Mouse (Mus musculus) lung, postnatal 10 days (tissue): Measurements from ENCODE around the gene Cep41.

Experiments
- DNase-seq: peaks from one replicate; pipeline ENCODE4 v3.0.0; 2021

The Cep41 gene

DNA sequence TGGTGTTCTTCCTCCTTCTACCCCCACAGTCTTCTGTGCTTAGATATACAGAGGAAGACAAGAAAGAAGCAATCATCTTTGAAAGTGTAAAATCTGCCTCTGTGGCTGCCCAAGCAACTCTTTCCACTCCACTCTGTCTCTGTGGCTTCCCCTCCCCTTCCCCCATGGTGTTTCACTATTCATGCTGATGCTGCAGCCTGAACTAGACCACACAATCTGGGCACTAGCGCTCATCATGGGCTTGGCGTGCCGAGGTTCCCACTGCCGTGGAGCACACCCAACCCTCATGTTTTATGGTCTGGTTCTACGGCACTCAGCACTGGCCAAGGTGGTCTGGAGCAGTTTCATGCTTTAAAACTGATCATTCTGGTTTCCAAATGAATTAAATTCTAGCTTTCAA, 21.9 kb downstream of the Cep41 start:
- DNase-seq = no peak

GRCm38 (mm10) chr6:30667585-30667984, 26.0 kb downstream of the Cep41 start:
- no peak for DNase-seq

DNA sequence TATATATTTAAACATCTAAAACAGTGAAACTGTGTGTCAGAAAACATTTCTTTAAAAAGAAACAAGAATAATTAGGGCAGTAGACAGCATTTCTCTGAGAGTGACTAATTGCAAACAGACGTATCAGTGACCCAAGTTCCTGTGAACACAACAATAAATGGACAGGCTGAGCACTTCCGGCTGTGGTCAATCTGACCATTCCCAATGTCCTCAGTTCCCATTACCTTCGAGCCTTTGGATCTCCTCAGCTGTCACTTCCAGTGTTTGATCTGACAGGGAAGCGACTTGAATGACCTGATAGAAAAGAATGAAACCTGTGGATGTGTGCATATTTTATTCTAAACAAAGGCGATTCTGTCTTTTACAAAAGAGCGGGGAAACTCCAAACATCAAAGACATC, 27.5 kb downstream of the Cep41 start:
- DNase-seq = no peak

DNA sequence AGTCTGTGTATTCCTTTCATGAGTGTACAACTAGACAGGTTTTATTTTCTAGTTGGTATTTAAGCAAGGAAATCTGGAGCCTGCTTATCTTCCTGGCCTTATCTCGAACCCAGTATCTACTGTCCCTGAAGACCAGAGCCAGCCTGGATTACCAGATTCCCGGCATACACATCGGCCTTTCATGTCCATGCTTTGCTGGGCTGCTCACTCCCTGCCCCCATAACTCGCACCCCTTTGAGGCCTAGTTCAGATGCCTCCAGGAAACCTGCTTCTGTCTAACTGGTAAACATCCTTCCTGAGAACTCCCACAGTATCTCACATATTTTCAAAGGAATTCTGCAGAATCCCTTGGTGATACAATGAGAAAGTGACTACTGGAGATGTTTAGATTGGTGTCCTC, 28.3 kb downstream of the Cep41 start:
- no peak for DNase-seq

- no peak for DNase-seq
Measured at GRCm38 (mm10) chr6:30664776-30665175, 28.8 kb downstream of the Cep41 start.

GRCm38 (mm10) chr6:30658619-30659018, 34.9 kb downstream of the Cep41 start:
- no peak for DNase-seq

DNA sequence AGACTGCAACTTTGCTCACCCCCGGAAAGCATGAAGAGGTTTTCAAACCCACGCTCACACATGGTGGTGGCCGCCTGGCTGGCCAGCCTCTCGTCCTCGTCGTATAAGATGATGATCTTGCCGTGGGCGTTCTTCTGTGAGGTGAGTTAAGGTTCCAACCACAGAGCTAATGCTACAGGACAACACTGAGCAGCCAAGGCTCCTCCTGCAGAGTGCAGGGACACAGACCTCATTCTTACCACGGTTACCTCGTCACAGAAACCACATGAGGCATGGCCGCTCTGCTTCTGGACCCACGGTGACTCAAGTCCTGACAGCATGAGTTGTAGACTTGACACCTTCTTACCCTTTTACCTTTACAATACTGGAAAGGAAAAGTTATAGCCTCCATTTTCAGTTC, 36.3 kb downstream of the Cep41 start:
- no peak for DNase-seq

- DNase-seq = no peak
Measured at GRCm38 (mm10) chr6:30654932-30655331, 38.6 kb downstream of the Cep41 start.

GRCm38 (mm10) chr6:30654402-30654859, 39.1 kb downstream of the Cep41 start:
- no peak for DNase-seq

DNA sequence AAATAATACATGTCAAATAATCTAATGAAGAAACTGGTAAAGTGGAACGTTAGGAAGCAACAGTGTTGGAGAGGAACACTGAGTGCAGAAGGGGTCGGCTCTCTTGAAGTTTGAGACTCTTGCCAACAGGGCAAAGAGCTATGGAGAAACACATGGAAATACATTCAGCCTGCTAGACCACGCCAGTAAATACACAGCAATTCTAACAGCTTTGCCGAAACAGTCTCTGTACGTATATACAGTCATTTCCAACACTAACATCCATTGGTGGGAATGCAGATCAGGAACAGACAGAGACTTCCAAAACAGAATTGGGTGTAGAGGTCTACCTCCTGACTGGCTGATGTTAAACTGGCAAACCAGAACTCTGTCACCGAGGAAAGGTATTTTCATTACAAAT, 40.0 kb downstream of the Cep41 start:
- no peak for DNase-seq

- no peak for DNase-seq
Measured at GRCm38 (mm10) chr6:30652425-30653188, 40.9 kb downstream of the Cep41 start.

DNA sequence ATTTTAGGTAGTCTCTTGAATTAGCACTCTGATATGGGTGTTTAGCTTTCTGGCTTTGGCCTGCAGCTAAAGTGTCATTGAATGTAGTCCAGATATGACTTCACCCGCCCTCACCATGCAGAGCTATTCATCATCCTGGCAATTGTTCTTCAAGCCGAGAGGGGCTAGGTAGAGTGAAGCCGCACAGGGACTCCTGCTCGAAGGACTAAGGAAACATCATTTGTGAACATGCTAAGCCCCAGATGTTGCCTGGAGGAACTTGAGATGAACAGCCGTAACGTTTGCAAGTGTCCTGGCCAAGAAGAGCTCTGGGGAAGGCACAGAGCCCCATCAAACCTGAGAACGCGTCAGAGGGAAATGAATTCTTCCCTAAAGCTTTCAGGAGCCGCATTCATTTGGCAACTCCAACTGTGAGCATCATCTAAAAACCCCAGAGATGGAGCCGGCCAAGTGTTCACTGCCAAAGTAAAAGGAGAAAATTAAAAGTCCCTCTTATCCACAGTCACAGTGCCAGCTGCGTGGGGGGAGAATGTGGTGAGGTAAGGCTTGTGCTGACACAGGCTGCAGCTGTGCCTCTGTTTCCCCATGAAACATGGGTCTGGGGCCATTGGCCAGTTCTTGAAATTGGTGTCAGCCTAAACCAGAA, 43.8 kb downstream of the Cep41 start:
- DNase-seq = no peak

DNA sequence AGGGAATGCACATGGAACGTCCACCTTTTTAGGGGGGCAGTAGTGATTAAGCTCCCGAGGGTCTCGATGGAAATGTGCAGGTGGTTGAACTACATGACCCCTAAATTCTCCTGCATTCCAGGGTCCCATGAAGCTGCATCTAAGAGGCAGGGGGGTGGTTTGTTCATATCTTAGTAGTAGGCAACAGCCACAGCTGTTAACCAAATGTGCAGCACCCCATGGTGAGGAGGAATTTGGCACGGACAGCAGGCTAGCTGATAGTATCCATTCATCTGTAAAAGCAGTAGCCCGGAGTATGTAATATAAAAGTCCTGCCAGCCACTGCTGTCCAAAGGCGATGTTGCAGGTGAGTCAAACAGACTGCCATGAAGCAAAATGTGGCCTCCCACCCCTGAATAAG, 48.2 kb downstream of the Cep41 start:
- DNase-seq = no peak

- DNase-seq = no peak
Measured at GRCm38 (mm10) chr6:30644462-30644861, 49.1 kb downstream of the Cep41 start.

DNA sequence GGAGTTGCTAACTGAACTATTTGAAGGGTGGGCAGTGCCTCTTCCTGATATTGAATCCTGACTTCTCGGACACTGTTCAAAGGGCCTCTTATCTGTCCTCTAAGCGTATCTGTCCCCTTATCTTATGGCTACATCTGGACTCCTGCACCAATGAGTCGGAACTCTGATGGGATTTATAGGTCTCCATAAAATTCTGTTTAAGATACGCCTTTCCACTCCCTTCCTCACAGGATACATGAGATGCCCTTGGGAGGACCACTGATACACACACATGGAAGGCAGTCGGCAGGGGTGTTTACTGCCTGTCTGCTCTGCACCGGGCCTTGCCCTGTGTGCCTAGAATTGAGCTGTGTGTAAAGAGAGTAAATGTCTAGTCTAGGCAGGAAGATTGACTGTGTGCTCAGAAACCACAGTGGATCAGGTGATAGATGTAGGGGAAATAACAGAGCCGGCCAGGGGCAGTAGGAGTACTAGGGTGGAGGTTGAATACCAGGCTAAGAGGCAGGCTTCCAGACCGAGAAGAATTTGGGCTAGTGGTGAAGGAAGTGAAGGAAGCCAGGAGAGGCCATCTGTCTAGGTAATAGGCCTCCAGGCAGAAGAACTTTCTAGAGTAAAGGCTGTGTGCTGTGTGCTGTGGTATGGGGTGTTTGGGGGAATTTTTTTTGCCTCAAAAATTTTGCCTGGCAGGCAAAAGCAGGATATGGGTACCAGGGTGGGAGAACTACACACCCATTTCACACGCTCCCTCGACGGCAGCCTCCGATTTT, 49.7 kb downstream of the Cep41 start:
- DNase-seq = no peak

DNA sequence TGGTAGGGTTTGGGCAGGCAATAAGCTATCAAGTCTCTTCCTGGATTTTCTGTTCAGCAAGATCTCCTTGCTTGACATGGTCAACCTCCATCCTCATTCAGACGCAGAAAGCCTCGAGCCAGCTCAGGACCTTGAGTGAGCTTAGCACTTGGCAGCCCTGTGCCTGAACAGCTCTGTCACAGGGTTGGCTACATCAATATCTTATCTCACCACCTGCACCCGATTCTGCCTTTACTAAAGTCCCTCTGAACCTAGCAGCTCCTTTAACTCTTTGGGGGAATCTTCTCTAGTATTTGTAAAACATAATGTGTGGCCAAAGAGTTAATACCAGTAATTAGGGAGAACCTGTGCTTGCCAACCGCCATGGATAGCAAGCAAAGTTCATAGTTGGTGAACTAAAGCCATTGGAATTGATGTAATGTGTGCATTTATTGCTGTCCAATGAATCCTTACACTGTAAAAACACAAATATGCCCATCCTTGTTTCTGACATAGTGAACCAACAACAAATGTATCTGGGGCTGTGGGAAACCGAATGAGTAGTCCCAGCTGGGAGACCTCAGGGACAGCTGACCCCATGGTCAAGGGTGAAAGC, 54.8 kb downstream of the Cep41 start, which contains the start of gene Cpa1:
Gene Cpa1, plus strand, starts transcription at position 545 of the 595 bp plus-strand sequence.
- no peak for DNase-seq

- no peak for DNase-seq
Measured at GRCm38 (mm10) chr6:30636186-30636842, 57.2 kb downstream of the Cep41 start.

DNA sequence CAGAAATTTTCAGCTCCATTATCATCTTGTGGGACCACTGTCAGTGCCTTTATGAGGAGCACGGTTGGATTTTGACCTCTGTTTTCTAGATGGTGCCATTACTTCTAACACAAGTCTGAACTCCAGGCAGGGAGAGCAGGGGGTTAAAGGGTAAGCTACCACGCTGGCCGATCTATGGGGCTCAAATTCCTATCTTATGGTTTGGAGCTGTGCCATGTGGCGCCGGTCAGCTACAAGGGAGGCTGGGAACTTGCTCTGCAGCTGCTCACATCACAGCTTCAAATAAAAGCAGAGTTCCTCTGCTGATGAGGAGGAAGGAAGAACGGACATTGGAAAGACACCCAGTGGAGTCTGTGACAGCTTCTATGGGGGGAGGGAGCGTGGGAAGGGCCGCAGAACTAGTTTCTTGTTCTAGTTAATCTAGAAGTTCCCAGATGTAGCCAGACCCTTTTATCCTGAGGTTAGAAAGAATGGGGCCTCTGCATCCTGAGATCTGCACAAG, 58.1 kb downstream of the Cep41 start:
- no peak for DNase-seq

DNA sequence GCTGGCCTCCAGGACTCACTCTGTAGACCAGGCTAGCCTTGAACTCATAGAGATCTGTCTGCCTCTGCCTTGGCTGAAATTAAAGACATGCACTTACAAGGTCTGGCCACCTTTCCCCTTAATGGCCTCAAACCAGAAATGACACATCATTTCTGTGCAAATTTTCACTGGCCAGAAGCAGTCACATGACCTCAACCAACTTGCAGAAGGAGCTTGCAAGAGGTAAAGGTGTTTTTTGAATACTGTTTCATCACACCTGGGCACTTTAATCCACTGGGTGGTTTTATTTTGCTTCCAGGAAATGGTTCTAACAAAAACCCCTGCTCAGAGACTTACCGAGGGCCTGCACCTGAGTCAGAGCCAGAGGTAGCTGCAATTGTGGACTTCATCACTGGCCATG, 63.6 kb downstream of the Cep41 start:
- no peak for DNase-seq

GRCm38 (mm10) chr6:30628152-30628551, 65.4 kb downstream of the Cep41 start:
- DNase-seq = no peak

DNA sequence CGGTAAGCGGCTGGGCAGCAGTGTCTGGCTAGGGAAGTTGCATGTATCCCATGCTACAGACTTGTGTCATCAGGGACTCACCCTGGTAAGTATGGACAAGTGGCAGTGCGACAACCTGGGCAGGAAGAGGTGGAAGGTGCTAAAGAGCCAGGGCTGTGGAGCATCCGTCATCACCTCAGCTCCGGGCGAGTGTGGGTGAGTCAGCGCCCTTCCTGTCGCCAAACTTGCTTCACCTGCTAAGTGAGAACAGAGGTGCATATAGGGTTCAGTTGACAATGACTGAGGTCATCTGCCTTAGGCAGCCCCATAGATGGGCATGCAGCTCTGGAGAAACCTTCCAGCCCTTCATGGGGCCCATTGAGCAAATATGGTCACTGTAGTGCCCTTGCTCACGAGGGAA, 68.8 kb downstream of the Cep41 start:
- DNase-seq = no peak

GRCm38 (mm10) chr6:30621986-30622389, 71.6 kb downstream of the Cep41 start:
- no peak for DNase-seq

DNA sequence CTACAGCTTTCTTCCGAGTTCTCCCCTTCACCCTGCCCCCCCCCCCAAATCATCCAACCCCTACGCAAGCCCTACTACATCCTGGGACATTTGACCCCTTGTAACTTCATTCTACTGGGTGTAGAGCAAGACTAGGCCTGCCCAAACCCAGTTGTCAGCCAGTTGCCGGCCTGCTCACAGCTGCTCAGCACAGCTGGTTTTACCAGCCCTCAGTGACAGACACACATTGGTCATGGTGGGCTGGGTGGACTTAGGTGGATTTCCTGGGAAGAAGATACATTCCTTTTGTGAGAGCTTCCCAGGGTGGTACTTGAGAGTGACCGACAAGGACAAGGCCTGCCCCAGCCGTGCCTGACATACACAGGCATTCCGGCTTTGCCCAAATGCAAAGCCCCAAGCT, 72.6 kb downstream of the Cep41 start:
- DNase-seq = no peak
